Mouse (Mus musculus) liver, adult 2 months (tissue): ENCODE data around the gene Smad1. TPM values are rescaled to one million over a fixed set of nuclear protein-coding genes. Genes with fewer than 3 reads are reported as not detected.

Experiments
- DNase-seq: peaks from one replicate; pipeline ENCODE4 v3.0.0-alpha.2; 2011; ENCODE audit warnings: low read depth, low spot score; ENCODE audit errors: extremely low read depth
- H3K27ac ChIP-seq: fragments of 200-500 bp; replicated peaks from 2 replicates; pipeline ENCODE4 v1.5.1; 2012; ENCODE audit warnings: low read depth, mild to moderate bottlenecking, control low read depth, inconsistent platforms, low read length; ENCODE audit not compliant: insufficient read depth
- H3K27me3 ChIP-seq: fragments of 200-500 bp; 2 replicates; pipeline ENCODE4 v1.6.1; 2012; ENCODE audit warnings: mild to moderate bottlenecking, moderate library complexity, low read length, inconsistent platforms; ENCODE audit not compliant: control insufficient read depth, insufficient read depth
- H3K36me3 ChIP-seq: fragments of 200-500 bp; 2 replicates; pipeline ENCODE4 v1.6.1; 2012; ENCODE audit warnings: low read length, inconsistent platforms; ENCODE audit not compliant: control insufficient read depth, insufficient read depth
- H3K4me1 ChIP-seq: fragments of 200-500 bp; 2 replicates; pipeline ENCODE4 v1.6.1; 2011; ENCODE audit warnings: low read length; ENCODE audit not compliant: control insufficient read depth, insufficient read depth
- H3K4me3 ChIP-seq: fragments of 200-500 bp; 2 replicates; pipeline ENCODE4 v1.5.1; 2011; ENCODE audit warnings: low read depth, mild to moderate bottlenecking, control low read depth, low read length, moderate library complexity; ENCODE audit not compliant: insufficient read depth
- H3K79me2 ChIP-seq: fragments of 200-500 bp; 2 replicates; pipeline ENCODE4 v1.6.1; 2012; ENCODE audit warnings: inconsistent platforms, mild to moderate bottlenecking, low read length, moderate library complexity; ENCODE audit not compliant: control insufficient read depth, insufficient read depth
- H3K9ac ChIP-seq: fragments of 200-500 bp; 2 replicates; pipeline ENCODE4 v1.6.1; 2012; ENCODE audit warnings: low read depth, mild to moderate bottlenecking, control low read depth, inconsistent platforms, low read length
- CTCF ChIP-seq: fragments of 200-500 bp; IDR thresholded peaks from 2 replicates; pipeline ENCODE4 v1.5.1; 2011; ENCODE audit warnings: low read depth, low read length, control low read depth
- POLR2A ChIP-seq: fragments of 200-500 bp; IDR thresholded peaks from 2 replicates; pipeline ENCODE4 v1.6.1; 2011; ENCODE audit warnings: low read length, control low read depth; ENCODE audit not compliant: insufficient read depth; ENCODE audit errors: extremely low read depth
- WGBS: fragments of 180-500 bp; shearing (Covaris S2); methylation state at CpG from one replicate; pipeline ENCODE4 v1.1.7; 2018; 5-methylcytosine and 5-hydroxymethylcytosine counted together
- polyA plus RNA-seq: library from polyadenylated mRNA; depleted of rRNA; stranded (reverse); fragments of >200 nt; gene quantifications from 2 replicates; pipeline ENCODE4 v1.2.3, GENCODE M21; 2012
- total RNA-seq: library from RNA; depleted of rRNA; stranded (reverse); fragments of >200 nt; gene quantifications from 2 replicates; pipeline ENCODE4 v1.2.3, GENCODE M21; 2014

Smad1 gene
- total and polyA plus RNA-seq, 2 experiments: 10.8 to 25.5 TPM

GRCm38 (mm10) chr8:79325510-79325909, 73.8 kb downstream of the Smad1 start:
- Histone ChIP-seq H3K27ac (no peak overlapping the region), H3K79me2 (no peaks in the 10 kb centered on the region), H3K4me3 (no peak overlapping the region), H3K4me1 (no peaks in the 10 kb centered on the region; the same call in 1 of the 2 replicates), H3K9ac (no peak overlapping the region), H3K36me3 (no peaks in the 10 kb centered on the region), H3K27me3 (no peaks in the 10 kb centered on the region)
- DNase-seq: no peak
- 80% methylated on average over 6 of the region's 6 CpGs for WGBS
- TF ChIP-seq POLR2A: no peak
- no peak for TF ChIP-seq CTCF

GRCm38 (mm10) chr8:79324928-79325327, 74.4 kb downstream of the Smad1 start:
- H3K4me1 ChIP-seq: no peaks in the 10 kb centered on the region; the same call in 1 of the 2 replicates
- TF ChIP-seq CTCF: no peak
- TF ChIP-seq POLR2A: no peak
- no peak overlapping the region for H3K27ac ChIP-seq
- no peak overlapping the region for H3K4me3 ChIP-seq
- H3K79me2 ChIP-seq: no peaks in the 10 kb centered on the region
- 86% methylated on average over 5 of the region's 5 CpGs for WGBS
- H3K9ac ChIP-seq: no peak overlapping the region
- H3K27me3 ChIP-seq: no peaks in the 10 kb centered on the region
- no peak for DNase-seq
- H3K36me3 ChIP-seq: no peaks in the 10 kb centered on the region

- Histone ChIP-seq H3K79me2 (no peaks in the 10 kb centered on the region), H3K9ac (no peak overlapping the region), H3K4me3 (no peak overlapping the region), H3K27me3 (no peaks in the 10 kb centered on the region), H3K27ac (no peak overlapping the region), H3K36me3 (no peaks in the 10 kb centered on the region), H3K4me1 (no peaks in the 10 kb centered on the region; the same call in 1 of the 2 replicates)
- TF ChIP-seq POLR2A (no peak), CTCF (no peak)
- WGBS: 55% methylated on average over 3 of the region's 3 CpGs
- DNase-seq: no peak
Observed at GRCm38 (mm10) chr8:79324036-79324435, 75.3 kb downstream of the Smad1 start.

- Histone ChIP-seq H3K4me3 (no peak overlapping the region), H3K27me3 (no peaks in the 10 kb centered on the region), H3K79me2 (no peaks in the 10 kb centered on the region), H3K36me3 (no peaks in the 10 kb centered on the region), H3K4me1 (no peaks in the 10 kb centered on the region; the same call in 1 of the 2 replicates), H3K27ac (no peak overlapping the region), H3K9ac (no peak overlapping the region)
- no peak for TF ChIP-seq POLR2A
- TF ChIP-seq CTCF: no peak
- WGBS: 60% methylated on average over 7 of the region's 7 CpGs
- no peak for DNase-seq
Observed at GRCm38 (mm10) chr8:79323121-79323520, 76.2 kb downstream of the Smad1 start.

- Histone ChIP-seq H3K9ac (no peak overlapping the region), H3K27me3 (no peaks in the 10 kb centered on the region), H3K27ac (no peak overlapping the region), H3K4me3 (no peak overlapping the region), H3K36me3 (no peaks in the 10 kb centered on the region), H3K4me1 (no peaks in the 10 kb centered on the region), H3K79me2 (no peaks in the 10 kb centered on the region)
- no peak for DNase-seq
- 78% methylated on average over 2 of the region's 2 CpGs for WGBS
- TF ChIP-seq CTCF: no peak
- TF ChIP-seq POLR2A: no peak
Observed at GRCm38 (mm10) chr8:79310801-79311200, 88.5 kb downstream of the Smad1 start.

- no peak for TF ChIP-seq POLR2A
- TF ChIP-seq CTCF: no peak
- 82% methylated on average over 5 of the region's 5 CpGs for WGBS
- no peak for DNase-seq
Observed at GRCm38 (mm10) chr8:79305941-79306340, 93.4 kb downstream of the Smad1 start.

More at GRCm38 (mm10) chr8:79305941-79306340, 93.4 kb downstream of the Smad1 start:
- Histone ChIP-seq H3K79me2 (no peaks in the 10 kb centered on the region), H3K36me3 (no peaks in the 10 kb centered on the region), H3K27ac (no peak overlapping the region), H3K9ac (no peak overlapping the region), H3K27me3 (no peaks in the 10 kb centered on the region), H3K4me1 (no peaks in the 10 kb centered on the region), H3K4me3 (no peak overlapping the region)
